Mouse (Mus musculus): Measurements from ENCODE around the gene Hist1h2ae. TPM values are rescaled to one million over a fixed set of nuclear protein-coding genes. Genes with fewer than 3 reads are reported as not detected.

The Hist1h2ae gene
- polyA plus RNA-seq, 1 experiment: 16.7 TPM

Other genes starting within 250 kb of the Hist1h2ae start
- gene Zfp322a, start 202.0 kb downstream of the Hist1h2ae start, polyA plus RNA-seq (2012): 0.45 and 1.00 TPM in 2 replicates
- gene Abt1, start 147.4 kb downstream of the Hist1h2ae start, polyA plus RNA-seq (2012): 10.5 and 13.8 TPM in 2 replicates
- not detected in 2 replicates for gene Btn1a1, start 105.3 kb downstream of the Hist1h2ae start, polyA plus RNA-seq (2012)
- not detected in 2 replicates for gene Btn2a2, start 82.4 kb downstream of the Hist1h2ae start, polyA plus RNA-seq (2012)
- gene Hist1h4h, start 40.2 kb downstream of the Hist1h2ae start, polyA plus RNA-seq (2012): 33.5 and 38.6 TPM in 2 replicates
- 81.4 and 86.9 TPM in 2 replicates for gene Hist1h2af, start 37.3 kb downstream of the Hist1h2ae start, polyA plus RNA-seq (2012)
- gene Hist1h3g, start 35.8 kb downstream of the Hist1h2ae start, polyA plus RNA-seq (2012): 19.0 and 22.6 TPM in 2 replicates
- 2.5 and 3.3 TPM in 2 replicates for gene Hist1h2bh, start 27.8 kb downstream of the Hist1h2ae start, polyA plus RNA-seq (2012)
- 5.5 and 6.8 TPM in 2 replicates for gene Hist1h3f, start 27.2 kb downstream of the Hist1h2ae start, polyA plus RNA-seq (2012)
- 13.2 and 18.3 TPM in 2 replicates for gene Hist1h4f, start 19.6 kb downstream of the Hist1h2ae start, polyA plus RNA-seq (2012)
- 0.77 and 1.7 TPM in 2 replicates for gene Hist1h1d, start 18.0 kb downstream of the Hist1h2ae start, polyA plus RNA-seq (2012)
- gene Hist1h3e, start 8.9 kb downstream of the Hist1h2ae start, polyA plus RNA-seq (2012): 18.9 and 21.1 TPM in 2 replicates
- 46.4 and 66.4 TPM in 2 replicates for gene Hist1h2bg, start 176 bp upstream of the Hist1h2ae start, polyA plus RNA-seq (2012)
- 3.1 and 11.2 TPM in 2 replicates for gene Hist1h2bf, start 3.0 kb upstream of the Hist1h2ae start, polyA plus RNA-seq (2012)
- gene Hist1h2ad, start 3.2 kb upstream of the Hist1h2ae start, polyA plus RNA-seq (2012): 5.5 and 5.7 TPM in 2 replicates
- 6.4 and 7.1 TPM in 2 replicates for gene Hist1h3d, start 4.5 kb upstream of the Hist1h2ae start, polyA plus RNA-seq (2012)
- 9.9 and 17.2 TPM in 2 replicates for gene Hist1h4d, start 10.4 kb upstream of the Hist1h2ae start, polyA plus RNA-seq (2012)
- gene Hist1h2be, start 49.9 kb upstream of the Hist1h2ae start, polyA plus RNA-seq (2012): 0.79 and 1.1 TPM in 2 replicates
- gene Hist1h1e, start 51.3 kb upstream of the Hist1h2ae start, polyA plus RNA-seq (2012): 9.0 and 14.7 TPM in 2 replicates
- gene Hist1h2ac, start 112.7 kb upstream of the Hist1h2ae start, polyA plus RNA-seq (2012): 7.2 TPM in 2 replicates
- 66.3 and 70.6 TPM in 2 replicates for gene Hist1h2bc, start 113.0 kb upstream of the Hist1h2ae start, polyA plus RNA-seq (2012)
- 0.27 TPM in 1 of 2 replicates, not detected in the other for gene Hist1h1t, start 124.6 kb upstream of the Hist1h2ae start, polyA plus RNA-seq (2012)
- 4.5 and 10.6 TPM in 2 replicates for gene Hist1h4c, start 127.2 kb upstream of the Hist1h2ae start, polyA plus RNA-seq (2012)
- 8.0 and 15.2 TPM in 2 replicates for gene Hfe, start 139.6 kb upstream of the Hist1h2ae start, polyA plus RNA-seq (2012)
- gene Hist1h1c, start 167.6 kb upstream of the Hist1h2ae start, polyA plus RNA-seq (2012): 100 and 116 TPM in 2 replicates
- gene Hist1h3c, start 174.4 kb upstream of the Hist1h2ae start, polyA plus RNA-seq (2012): 20.1 and 23.0 TPM in 2 replicates
- 11.2 and 22.3 TPM in 2 replicates for gene Hist1h2bb, start 175.5 kb upstream of the Hist1h2ae start, polyA plus RNA-seq (2012)
- 17.6 and 35.4 TPM in 2 replicates for gene Hist1h2ab, start 179.9 kb upstream of the Hist1h2ae start, polyA plus RNA-seq (2012)
- 9.2 and 14.4 TPM in 2 replicates for gene Hist1h3b, start 181.0 kb upstream of the Hist1h2ae start, polyA plus RNA-seq (2012)
- gene Hist1h4b, start 185.8 kb upstream of the Hist1h2ae start, polyA plus RNA-seq (2012): 13.8 and 16.1 TPM in 2 replicates
- gene Hist1h4a, start 190.0 kb upstream of the Hist1h2ae start, polyA plus RNA-seq (2012): 16.8 and 23.1 TPM in 2 replicates
- 21.7 and 27.6 TPM in 2 replicates for gene Hist1h3a, start 191.2 kb upstream of the Hist1h2ae start, polyA plus RNA-seq (2012)
- 1.2 and 3.7 TPM in 2 replicates for gene Hist1h1a, start 192.4 kb upstream of the Hist1h2ae start, polyA plus RNA-seq (2012)
- gene Trim38, start 198.7 kb upstream of the Hist1h2ae start, polyA plus RNA-seq (2012): 0.08 TPM in 1 of 2 replicates, not detected in the other
- gene Slc17a2, start 235.8 kb upstream of the Hist1h2ae start, polyA plus RNA-seq (2012): not detected in 2 replicates